In genomic region chr14:23494496-23494800, GRCm38 (mm10) we compare ENCODE assay signal across 11 mouse cellular contexts.
DNase-seq lines count a peak whose midpoint lies in the region; ATAC-seq lines count a peak whose summit lies in the region.
"Had no signal": no experiment of that assay in that cellular context is flagged by ENCODE, and none has a peak within 500 bp of the region (broad histone marks: within the 10 kb centered on the region; RNA-seq: fewer than 3 reads in every experiment).

No protein-coding gene starts in this region.

- 52% methylated on average over 3 of the region's 3 CpGs for WGBS in limb, embryonic 15.5 days

- no peak overlapping the region for H3K4me3 ChIP-seq in limb, embryonic 15.5 days

- no peak overlapping the region for H3K9ac ChIP-seq in limb, embryonic 15.5 days

- H3K27me3 ChIP-seq in limb, embryonic 15.5 days = no peaks in the 10 kb centered on the region

- peaks cover 11% of the 10 kb centered on the region; the same call in 1 of the 2 replicates for H3K4me1 ChIP-seq in limb, embryonic 15.5 days

- no peaks in the 10 kb centered on the region for H3K36me3 ChIP-seq in limb, embryonic 15.5 days
- H3K36me3 ChIP-seq: G1E had no signal

- DNase-seq in urinary bladder, postnatal 25 days (ENCODE audit: low spot score) = peak; percentile 13
- DNase-seq in urinary bladder, postnatal 10 days (ENCODE audit: low spot score) = no peak
- DNase-seq in gastrocnemius, postnatal 36 days = peak; percentile 27 to 43
- DNase-seq in right cerebral cortex, adult 2 months (ENCODE audit: low spot score in 2 of 2) = no peak
- no peak for DNase-seq in MN1 (ENCODE audit: low spot score)
- no peak for DNase-seq in layer of hippocampus, postnatal 14 days (ENCODE audit: low spot score in 2 of 2)
- DNase-seq in embryo, embryonic 10.5 days (ENCODE audit: low spot score) = no peak
- DNase-seq: cerebellum, adult 11-12 months; spleen, adult 18-20 months had no signal

- intact Hi-C loops in gastrocnemius, postnatal 36 days (cut with DNase I) = no loop called here

- H3K9me3 ChIP-seq in limb, embryonic 15.5 days = no peaks in the 10 kb centered on the region

- peak overlapping the region; percentile 74 for H3K27ac ChIP-seq in limb, embryonic 15.5 days

- no peak overlapping the region for H3K4me2 ChIP-seq in limb, embryonic 15.5 days

- peak; percentile 54; the same call in 1 of the 2 replicates for ATAC-seq in limb, embryonic 15.5 days (ENCODE audit: insufficient number of reproducible peaks, low FRiP score, low TSS enrichment, low read depth)

Comparison
In these comparisons a context has a peak if more than half of its experiments do, and no peak if none do; other contexts are left out.
1. DNase-seq: peak in urinary bladder, postnatal 25 days (single experiment) and gastrocnemius, postnatal 36 days (2 of 2); none in urinary bladder, postnatal 10 days (single experiment), right cerebral cortex, adult 2 months (0 of 2), MN1 (single experiment), layer of hippocampus, postnatal 14 days (0 of 2) and embryo, embryonic 10.5 days (single experiment).